Mouse (Mus musculus) left cerebral cortex, adult 2 months (tissue): ENCODE measurements at regions not wholly inside any gene's neighbourhood (a gene's known extent, or its start where the extent isn't known, plus 50 kb on each side); places are given as distances from the start of the nearest gene placed in this dataset.

Experiments used
- DNase-seq, 2 experiments: peaks; one replicate each; pipeline ENCODE4 v3.0.0; 2021 to 2022; ENCODE audit warnings: low spot score in 2 of 2, mixed read lengths in 1 of 2; ENCODE audit errors: extremely low spot score in 1 of 2
- H3K27ac ChIP-seq: fragments of 200-600 bp; 2 replicates; pipeline ENCODE4 v1.8.1; 2022
- H3K4me3 ChIP-seq: fragments of 200-600 bp; 2 replicates; pipeline ENCODE4 v1.8.1; 2022
- CTCF ChIP-seq: fragments of 200-600 bp; IDR thresholded peaks from 2 replicates; pipeline ENCODE4 v1.8.1; 2022; ENCODE audit warnings: antibody characterized with exemption, mild to moderate bottlenecking, moderate library complexity
- intact Hi-C: fragments of 180-260 bp; cut with DNase I; formaldehyde crosslinking; loops from one replicate; pipeline ENCODE4 v1.15.1; 2025

DNA sequence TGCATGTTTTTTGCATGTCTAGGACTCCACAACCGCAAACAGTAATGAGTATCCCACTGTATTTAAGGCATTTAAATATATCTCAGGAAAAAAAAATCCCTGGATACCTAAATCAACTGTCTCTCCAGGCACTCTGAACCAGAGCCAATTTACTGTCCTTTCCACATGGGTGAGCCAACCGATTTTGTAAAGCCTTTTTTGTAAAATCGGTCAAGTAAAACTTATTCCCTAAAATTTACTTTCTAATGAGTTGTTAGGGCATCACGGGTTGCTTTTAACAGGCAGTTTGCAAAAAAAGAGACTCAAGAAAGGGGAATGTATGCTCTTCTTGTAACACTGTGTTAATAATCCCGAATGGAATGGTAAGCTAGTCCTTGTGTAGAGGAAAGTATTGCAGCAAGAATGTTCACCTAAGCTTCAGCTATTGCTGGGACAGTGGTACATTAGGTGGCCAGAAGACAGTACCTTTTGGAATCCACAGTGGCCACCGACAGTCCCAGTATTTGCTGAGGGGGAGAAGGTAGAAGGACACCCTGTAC lies 496.4 kb downstream of the Cntnap4 start:
- H3K4me3 ChIP-seq = no peak overlapping the region
- H3K27ac ChIP-seq = no peak overlapping the region
- no peak for DNase-seq
- intact Hi-C loops = no loop called here
- TF ChIP-seq CTCF = no peak

- Histone ChIP-seq H3K27ac (no peak overlapping the region), H3K4me3 (no peak overlapping the region)
- intact Hi-C loops = no loop called here
- no peak for TF ChIP-seq CTCF
- no peak for DNase-seq
Observed at GRCm38 (mm10) chr8:113083976-113084375, 514.1 kb downstream of the Cntnap4 start.

- intact Hi-C loops = no loop called here
- H3K4me3 ChIP-seq = no peak overlapping the region
- no peak for TF ChIP-seq CTCF
- no peak for DNase-seq
- no peak overlapping the region for H3K27ac ChIP-seq
Observed at GRCm38 (mm10) chr8:113087586-113087985, 517.7 kb downstream of the Cntnap4 start.

GRCm38 (mm10) chr8:113111665-113112064 lies 523.7 kb upstream of the Mon1b start:
- H3K27ac ChIP-seq = no peak overlapping the region
- no peak for DNase-seq
- TF ChIP-seq CTCF = peak; percentile 37
- H3K4me3 ChIP-seq = no peak overlapping the region
- intact Hi-C loops = loop anchor here (5.0 kb wide), 1 partner anchor 141 kb away; no protein-coding TSS in a partner anchor

DNA sequence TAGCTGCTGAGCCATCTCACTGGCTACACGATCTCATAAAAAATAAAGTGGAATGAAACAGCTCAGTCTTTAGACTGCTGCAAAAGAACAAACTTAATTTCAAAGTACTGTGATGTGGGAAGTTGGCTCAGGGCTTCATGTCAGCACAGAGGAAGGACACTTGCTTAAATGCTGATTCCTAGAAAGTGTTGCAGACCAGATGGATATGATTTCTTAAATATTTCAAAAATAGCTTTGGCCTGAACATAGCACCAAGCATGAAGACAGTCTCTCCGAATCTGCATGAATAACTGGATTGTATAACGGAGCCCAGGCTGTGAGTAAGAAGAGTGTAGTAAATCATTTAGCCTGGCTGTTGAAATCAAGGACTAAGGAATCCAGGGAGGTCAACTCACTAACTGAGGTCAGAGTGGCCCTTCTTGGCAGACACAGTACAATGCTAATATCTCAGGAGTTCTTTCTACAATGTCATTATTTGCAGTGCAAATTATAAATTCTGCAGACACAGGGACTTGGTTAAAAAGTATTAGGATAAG lies 521.2 kb upstream of the Mon1b start:
- Histone ChIP-seq H3K27ac (no peak overlapping the region), H3K4me3 (no peak overlapping the region)
- TF ChIP-seq CTCF = no peak
- DNase-seq = no peak
- intact Hi-C loops = loop anchor here (5.0 kb wide), 1 partner anchor 138 kb away; no protein-coding TSS in a partner anchor

DNA sequence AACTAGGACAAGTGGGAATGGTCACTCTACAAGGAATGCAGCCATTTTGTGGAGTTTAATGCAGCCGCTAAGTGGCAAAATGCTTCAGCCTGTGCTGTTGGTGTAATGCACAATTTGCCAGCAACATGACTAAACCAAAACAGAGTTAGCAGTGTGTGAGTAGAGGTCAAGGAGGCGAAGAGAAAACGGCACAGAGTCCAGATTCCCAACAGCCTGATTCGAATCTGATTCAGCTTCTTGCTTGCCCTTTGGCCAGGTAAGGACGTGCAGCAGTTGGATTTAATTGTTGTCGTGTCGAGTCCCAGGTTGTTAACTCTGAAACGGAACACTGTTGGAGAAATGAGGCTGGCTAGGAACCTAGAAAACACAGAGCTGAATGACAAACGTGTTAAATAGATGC lies 518.1 kb upstream of the Mon1b start:
- no peak for DNase-seq
- Histone ChIP-seq H3K4me3 (no peak overlapping the region), H3K27ac (no peak overlapping the region)
- no peak for TF ChIP-seq CTCF
- intact Hi-C loops = no loop called here

GRCm38 (mm10) chr8:113125586-113125985 lies 509.8 kb upstream of the Mon1b start:
- intact Hi-C loops = no loop called here
- Histone ChIP-seq H3K27ac (no peak overlapping the region), H3K4me3 (no peak overlapping the region)
- TF ChIP-seq CTCF = no peak
- DNase-seq = no peak

DNA sequence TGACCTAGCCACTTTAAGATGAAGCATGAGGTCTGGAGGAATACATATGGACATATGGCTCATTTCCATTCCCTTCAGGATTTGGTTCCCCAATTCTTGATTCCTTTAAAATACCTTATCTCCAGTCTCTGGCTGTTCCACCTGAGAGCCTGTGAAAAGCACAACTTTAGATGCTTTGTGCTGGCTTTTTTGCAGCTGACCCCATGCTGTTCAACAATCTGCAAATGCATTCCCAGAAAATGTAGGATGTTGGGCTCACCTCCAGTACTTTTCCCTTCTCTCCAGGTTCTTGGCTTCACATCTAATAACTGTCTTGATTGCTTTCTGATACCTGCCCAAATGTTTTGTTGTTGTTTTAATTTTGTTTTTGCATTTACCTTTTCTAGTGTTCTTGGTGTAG lies 498.0 kb upstream of the Mon1b start:
- intact Hi-C loops = no loop called here
- DNase-seq = no peak
- Histone ChIP-seq H3K4me3 (no peak overlapping the region), H3K27ac (no peak overlapping the region)
- TF ChIP-seq CTCF = no peak

DNA sequence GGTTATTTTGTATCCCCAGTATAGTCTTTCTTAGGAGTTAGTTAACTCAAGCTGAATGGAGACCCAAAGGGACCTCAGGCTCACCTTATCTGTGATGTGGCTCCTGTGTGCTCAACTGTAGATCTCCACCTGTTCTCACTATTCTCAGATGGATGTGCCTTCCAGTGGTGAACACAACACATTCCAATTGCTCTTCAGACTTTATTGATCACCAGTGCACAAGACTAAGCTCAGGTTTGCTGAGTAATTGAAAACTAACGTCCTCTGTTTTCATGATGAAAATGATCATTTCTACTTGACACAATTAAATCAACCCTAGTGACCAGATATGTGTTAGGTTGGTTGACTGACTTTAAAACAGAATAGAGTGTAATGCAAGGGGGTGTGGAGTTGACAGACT lies 495.4 kb upstream of the Mon1b start:
- intact Hi-C loops = no loop called here
- Histone ChIP-seq H3K27ac (no peak overlapping the region), H3K4me3 (no peak overlapping the region)
- DNase-seq = no peak
- no peak for TF ChIP-seq CTCF

DNA sequence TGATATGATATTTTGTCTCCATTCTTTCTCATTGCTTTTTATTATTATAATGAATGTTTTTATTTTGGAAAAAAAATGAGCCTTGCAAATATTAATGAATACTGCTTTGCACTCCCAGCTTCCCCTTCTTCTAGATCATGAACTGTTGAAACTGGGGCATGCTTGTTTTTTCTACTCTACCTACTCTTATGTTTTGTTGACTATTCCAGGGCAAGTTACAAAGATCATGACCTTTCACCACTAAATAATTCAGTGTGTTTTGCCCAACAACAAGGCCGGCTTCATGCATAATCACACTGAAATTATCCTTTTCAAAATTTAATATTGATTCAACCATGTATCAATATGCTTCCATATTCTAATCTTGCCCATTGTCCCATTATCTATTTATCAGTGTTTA lies 494.3 kb upstream of the Mon1b start:
- DNase-seq = no peak

DNA sequence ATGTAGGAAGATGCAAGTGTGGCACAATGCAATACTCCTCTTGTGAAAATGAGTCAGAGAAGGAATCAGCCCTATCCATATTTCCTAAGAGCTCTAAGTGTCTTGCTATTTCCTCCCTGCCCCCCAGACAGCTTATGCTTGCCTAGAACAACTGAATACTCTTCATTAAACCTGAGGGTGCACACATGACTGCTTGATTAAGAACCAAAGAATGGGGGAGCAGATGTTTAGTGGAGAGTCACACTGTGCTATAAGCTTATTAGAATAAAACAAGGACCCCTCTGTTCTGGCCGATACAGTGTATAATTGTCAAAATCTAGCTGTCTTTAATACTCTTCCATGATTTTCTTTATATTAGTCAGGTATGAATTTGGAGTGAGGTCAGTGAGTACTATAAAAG lies 458.8 kb upstream of the Mon1b start:
- no peak overlapping the region for H3K27ac ChIP-seq
- no peak for DNase-seq
- TF ChIP-seq CTCF = no peak
- H3K4me3 ChIP-seq = no peak overlapping the region
- intact Hi-C loops = no loop called here

More for the DNA sequence above, 494.3 kb upstream of the Mon1b start:
- no peak overlapping the region for H3K4me3 ChIP-seq
- H3K27ac ChIP-seq = no peak overlapping the region
- no peak for TF ChIP-seq CTCF
- intact Hi-C loops = no loop called here

- H3K4me3 ChIP-seq = no peak overlapping the region
- TF ChIP-seq CTCF = no peak
- no peak for DNase-seq
- intact Hi-C loops = no loop called here
- no peak overlapping the region for H3K27ac ChIP-seq
Observed at GRCm38 (mm10) chr8:113183186-113183585, 452.2 kb upstream of the Mon1b start.

DNA sequence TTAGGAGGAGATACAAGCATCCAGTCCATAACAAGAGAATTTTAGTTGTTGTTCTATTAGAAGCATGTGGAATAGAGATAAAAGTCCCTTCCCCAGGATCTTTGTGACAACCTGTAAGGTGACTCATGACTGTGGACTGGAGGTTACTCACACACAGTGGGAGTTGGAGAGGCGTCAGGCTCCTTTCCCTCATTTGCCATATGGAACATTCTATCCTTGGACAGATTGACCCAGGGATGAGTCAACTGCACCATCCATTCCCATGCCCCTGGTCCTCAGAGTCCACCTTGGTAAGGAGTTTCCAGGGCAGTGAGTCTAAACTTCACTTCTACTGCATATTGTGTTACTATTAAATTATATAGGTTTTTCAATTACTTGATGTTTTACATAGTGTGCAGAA lies 444.9 kb upstream of the Mon1b start:
- DNase-seq = peak in 1 of 2 experiments; percentile 10
- no peak for TF ChIP-seq CTCF
- intact Hi-C loops = loop anchor here (5.0 kb wide), 1 partner anchor 62 kb away; no protein-coding TSS in a partner anchor
- Histone ChIP-seq H3K27ac (no peak overlapping the region), H3K4me3 (no peak overlapping the region)
